Mouse (Mus musculus) A20 (cell line): ENCODE results near the gene Pdzd2.

ENCODE experiments used
- DNase-seq: peaks from one replicate; pipeline ENCODE4 v3.0.0-alpha.2; 2011; ENCODE audit warnings: low read depth, low spot score

Pdzd2 gene

DNA sequence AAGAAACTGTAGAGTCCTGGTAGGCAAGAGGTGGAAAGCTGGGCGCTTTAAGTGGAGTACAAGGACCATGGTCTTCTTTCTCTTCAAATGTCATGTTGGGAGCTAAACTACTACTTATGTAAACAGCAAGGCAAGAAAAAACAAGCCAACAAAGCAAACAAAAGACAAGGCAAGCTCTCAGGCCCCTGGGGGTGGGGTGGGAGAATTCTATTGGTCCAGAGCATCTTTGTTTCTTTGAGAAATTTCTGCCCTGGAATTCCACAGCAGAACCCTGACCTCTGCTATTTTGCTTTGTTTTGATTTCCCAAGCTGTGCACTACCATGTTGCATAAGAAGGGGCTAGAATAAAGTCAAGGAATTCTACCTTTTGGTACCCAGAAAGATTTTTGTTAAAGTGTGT, 307.4 kb downstream of the Pdzd2 start:
- no peak for DNase-seq

DNA sequence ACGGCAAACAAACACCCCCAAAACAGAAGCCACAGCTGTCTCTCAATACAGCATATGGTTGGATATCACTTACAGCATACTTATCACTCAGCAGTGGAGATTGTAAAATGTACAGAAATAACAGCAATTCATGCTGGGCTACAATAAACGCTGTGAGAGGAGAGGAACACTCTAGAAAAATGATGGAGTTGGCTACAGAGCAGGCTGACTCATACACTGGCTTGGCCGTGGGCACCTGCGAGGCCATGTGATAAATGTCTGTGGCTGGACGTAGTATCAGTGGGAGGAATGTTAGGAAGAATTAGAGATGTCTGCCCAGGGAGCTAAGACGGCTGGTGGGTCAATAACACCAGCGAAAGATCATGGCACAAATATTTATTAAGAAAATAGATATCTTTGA, 308.0 kb downstream of the Pdzd2 start:
- DNase-seq = no peak

DNA sequence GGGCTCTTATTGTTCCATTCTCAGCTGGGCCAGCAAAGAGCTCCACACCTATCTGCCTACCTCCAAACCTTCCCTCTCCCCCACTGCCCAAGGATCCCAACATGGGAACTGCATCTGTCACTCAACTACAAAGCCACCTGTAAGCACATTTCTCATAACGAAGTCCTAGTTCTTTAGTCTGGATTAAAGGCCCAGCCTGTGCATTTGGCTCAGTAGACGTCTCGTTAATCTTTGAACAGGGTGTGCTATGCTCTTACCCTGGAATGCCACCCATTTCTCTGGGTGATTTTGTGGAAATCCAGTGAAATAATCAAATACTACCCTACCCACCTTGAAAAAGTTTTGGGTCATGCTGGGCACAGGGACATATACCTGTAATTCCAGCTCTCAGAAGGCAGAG, 308.5 kb downstream of the Pdzd2 start:
- DNase-seq = no peak

DNA sequence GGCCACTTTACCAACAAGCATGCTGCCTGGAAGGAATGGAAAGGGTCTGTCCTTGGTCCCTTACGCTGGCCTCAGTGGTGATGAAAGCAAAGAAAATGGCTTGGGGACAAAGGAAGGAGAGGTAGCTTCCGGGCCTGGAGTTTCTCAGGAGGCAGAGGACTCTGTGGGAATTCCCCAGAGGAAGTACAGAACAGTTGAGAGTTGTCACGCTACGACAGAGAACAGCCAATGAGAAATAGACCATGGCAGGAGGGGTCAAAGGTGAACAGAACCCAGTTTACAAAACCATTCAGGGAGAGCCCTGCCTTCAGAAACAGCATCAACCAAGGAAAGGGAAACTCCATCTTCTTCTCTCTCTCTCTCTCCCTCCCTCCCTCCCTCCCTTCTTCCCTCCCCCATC, 309.1 kb downstream of the Pdzd2 start:
- DNase-seq = no peak

DNA sequence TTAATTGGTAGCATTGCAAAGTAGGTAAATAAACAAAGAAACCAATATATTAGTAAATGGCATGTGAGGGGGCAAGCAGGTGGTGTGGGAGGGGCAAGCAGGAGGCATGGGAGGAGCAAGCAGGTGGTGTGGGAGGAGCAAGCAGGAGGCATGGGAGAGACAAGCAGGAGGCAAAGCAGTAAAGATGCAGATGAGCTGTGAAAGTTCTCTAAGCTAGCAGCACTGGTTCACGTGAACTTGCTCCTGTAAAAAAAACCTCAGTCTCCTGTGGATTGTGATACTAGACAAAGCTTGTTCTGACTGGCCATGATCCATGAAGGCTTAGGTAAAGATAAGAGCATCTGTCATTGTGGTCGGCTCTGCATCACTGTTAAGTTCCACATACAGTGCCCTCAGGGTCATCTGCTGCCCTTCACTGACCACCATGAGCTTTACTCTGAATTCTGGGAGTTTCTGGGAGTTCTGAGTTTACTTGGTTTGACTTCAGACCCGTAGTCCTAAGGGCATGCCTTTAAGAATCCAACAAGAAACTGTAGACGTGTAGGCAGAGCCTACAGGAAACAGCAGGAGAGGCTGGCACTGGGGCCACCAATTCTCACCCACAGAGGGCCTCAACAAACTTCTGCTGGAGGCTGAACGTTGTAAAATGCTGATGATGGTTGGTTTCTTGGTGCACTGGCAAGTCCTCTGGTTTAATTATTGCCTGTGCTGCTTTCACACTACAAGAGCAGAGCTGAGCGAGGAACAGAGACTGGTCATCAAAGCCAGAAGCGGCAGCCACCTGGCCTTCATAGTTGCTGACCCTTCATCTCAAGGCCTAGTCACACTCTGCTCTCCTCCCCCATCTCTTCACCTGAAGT, 309.9 kb downstream of the Pdzd2 start:
- no peak for DNase-seq

DNA sequence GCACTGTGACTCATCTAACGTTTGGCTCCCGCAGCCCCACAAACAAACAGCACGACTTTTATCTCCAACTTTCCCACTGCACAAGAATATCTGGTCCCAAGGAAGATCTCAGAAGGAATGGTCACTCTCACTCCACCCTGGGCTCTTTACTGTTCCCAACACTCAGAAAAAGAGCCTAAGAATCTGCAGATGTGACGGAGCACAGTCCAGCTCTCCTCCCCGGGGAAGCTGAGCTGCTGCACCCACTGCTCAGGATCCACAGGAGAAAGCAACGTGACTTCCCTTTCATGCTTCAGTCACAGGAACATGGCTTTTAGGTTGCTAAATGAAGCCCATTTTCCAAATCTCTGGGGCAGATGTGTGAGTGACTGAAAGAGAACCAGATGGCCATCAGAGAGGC, 311.9 kb downstream of the Pdzd2 start:
- DNase-seq = no peak

DNA sequence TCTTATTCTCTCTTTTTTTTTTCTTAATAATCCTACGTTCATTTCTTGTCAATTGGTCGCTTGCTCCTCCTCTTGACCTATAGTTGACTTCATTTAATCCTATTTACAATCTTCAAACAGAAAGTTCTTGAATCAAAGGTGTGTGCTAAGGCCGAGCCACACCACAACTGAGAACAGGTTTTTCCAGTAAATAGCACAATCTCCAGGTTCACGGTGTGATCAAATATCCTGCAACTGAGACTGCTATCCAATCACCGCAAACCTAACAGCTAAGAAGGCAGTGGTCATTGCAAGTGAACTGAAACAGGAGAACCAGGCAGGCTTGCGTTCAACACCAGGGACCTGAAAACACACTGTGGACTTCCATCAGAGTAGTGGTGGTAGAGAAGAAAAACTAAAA, 313.4 kb downstream of the Pdzd2 start:
- no peak for DNase-seq

DNA sequence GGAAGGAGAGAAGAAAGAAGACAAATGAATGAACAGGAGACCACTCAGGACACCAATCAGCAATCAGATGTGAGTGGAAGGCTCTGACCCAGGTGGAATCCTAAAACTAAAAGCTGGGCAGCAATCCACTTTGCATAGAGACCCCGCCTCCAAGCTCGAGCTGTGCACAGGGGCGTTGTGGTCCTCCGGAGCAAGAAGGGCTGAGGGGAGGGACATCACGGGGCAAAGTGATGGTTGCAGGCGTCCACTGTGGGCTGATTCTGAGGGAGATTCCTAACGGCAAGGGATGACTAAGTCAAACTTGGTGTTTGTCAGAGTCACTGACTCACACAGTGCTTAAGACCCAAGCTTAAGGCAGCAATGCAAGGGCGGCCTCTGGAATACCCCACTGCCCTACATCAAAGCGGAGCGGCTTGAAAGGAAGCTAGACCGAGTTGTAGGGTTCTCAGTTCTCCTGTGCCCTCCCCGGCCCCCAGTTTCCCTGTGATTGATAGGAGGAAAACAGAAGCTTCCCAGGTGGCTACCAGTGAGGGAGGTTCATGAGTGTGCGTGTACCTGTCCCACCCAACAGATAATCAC, 314.6 kb downstream of the Pdzd2 start:
- no peak for DNase-seq

DNA sequence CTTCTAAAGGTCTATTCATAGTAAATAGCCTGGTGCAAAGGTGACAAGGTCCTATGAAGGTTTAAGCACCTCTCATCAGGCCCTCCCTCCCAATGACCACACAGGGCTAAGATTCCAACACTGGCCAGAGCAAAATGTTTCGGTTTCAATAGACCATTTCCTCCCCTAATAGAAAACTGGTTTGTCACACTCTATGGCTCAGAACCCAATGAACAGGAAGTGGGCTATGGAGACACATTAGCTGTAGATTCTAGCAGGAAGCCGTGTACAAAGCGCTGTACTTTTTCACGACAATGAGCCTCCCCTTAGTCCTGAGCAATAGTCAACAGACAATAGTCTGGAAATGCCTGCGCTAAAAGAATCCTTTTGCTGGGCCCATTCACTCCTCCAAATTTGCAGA, 315.5 kb downstream of the Pdzd2 start:
- DNase-seq = peak; percentile 19

DNA sequence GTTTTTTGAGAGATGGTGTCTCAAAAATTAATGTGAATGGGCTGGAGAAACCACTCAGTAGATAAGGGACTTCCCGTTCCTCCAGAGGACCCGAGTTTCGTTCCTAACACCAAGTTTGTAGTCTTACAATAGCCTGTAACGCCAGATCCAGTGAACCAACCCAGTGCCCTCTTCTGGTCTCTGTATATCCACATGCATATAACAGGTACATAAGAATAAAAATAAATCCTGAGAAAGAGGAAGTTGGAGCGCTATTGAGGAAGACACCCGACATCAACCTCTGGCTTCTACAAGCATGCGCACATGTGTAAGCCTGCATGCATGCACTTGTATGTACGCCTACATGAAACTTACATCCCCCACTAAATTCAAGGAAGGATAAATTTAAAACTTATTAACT, 318.8 kb downstream of the Pdzd2 start:
- peak; percentile 37 for DNase-seq

DNA sequence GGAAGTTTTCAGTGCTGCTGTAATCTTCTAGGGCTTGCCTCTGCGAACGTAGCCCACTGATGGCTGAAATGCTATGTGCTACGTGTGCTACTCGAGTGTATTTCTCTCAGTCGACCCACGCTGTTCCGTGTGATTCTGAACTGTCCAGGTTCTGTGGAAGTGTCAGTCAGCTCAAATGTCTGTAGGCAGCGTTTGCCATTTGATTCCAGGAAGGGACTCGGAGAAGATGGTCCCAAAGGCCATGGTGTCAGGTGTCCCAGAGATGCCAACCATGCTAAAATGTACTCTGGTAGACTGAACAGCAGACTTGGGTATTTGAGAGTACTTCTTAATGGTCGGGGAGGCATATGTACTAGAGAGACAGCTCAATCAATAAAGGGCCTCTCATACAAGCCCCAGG, 319.3 kb downstream of the Pdzd2 start:
- no peak for DNase-seq

DNA sequence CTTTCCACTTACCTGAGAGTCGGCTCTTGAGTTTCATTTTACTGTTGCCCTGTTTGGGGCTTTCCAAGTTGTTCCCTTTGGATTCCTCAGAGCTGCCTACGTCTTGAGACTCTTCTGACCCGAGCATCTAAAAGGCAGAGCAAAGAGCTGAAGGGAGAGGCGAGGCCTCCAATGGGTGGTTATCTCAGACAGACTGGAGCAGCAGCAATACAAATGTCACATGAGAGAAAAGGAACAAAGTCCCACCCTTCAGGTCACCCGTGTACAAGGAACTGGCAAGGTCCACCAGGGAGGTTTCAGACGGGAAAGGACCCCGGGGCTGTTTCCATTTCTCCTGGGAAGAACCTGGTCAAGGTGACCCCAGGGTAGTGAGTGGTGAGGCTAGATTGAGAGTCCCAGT, 320.3 kb downstream of the Pdzd2 start:
- no peak for DNase-seq

DNA sequence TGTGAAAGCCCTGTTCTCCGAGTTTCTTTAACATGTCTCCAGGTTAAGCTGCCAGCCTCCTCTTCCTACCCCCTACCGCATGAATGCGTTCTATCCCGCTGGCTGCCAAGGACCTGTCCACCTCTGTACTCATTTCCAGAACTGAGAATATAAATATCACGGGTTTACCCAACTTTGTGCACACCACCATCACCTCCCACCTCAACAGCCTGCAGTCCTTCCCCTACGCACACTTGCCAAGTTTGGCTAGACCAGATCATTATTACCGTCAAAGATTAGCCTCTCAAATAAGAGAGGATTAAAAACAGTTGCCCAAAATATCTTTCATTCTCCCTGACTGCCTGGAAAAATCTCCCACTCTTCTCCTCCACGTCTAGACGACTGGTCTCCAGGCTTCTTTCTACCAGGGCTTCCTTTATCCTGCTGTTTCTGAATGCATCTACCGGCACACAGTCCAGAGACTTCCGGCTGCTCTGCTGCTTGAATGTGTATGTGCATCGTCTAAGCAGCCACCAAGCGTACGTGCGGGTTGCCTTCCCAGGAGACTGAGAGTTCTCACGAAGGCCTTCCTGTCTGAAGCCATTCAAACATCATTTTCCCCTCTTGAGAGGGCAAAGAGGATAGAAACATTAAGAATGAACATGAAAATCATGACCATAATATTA, 324.1 kb downstream of the Pdzd2 start:
- no peak for DNase-seq

DNA sequence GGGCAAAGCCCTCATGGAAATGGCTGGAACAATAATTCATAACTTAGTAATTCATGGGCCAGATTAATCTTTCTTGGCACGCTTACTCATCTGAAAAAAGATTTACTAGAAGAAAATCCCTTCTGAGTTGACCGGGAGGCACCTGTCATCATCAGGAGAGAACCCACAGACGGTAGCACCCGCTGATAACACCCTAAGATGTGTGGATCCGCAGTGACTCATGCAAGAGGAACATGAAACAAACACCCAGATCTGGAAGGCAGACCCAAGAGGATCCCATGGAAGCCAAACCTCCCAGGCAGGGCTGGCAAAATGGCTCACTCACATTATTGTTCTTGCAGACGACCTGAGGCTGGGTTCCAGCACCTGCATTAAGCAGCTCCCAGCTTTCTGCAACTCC, 325.0 kb downstream of the Pdzd2 start:
- no peak for DNase-seq

DNA sequence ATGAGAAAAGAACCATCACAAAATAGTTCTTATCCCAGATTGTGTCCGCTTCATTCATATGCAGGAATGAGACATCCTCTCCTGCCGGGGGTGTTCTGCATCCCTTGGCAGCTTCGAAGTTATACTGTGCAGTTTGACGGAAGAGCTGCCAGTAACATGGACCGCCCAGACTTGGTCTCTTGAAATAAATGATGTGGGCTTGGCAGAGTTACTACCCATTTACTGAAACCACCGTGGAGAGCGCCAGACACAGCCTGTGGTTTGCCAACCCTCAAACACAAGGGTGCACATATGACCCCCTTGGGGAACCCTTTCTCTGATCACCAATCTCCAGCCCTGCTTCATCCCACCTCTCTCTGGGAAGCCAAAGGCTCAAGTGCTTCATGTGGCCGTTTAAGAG, 331.5 kb downstream of the Pdzd2 start:
- DNase-seq = no peak

DNA sequence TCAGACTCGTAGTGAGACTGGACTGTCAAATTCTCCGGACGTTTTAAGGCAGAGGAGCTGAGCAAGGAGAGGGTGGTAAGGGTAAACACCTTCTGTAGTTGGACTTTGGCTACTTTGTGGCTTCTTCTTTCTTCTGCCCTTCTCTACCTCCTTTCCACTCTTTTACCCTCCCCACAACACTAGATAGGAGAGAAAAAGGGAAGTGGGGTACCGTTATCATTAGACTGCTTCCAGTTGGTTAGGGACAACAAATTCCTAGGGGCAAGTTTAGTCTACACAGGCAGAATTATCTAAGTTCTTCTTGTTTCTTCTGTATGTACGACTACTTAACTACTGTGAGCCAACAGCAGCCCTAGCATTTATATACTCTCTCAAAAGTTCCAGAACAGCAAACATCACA, 334.1 kb downstream of the Pdzd2 start:
- DNase-seq = no peak

DNA sequence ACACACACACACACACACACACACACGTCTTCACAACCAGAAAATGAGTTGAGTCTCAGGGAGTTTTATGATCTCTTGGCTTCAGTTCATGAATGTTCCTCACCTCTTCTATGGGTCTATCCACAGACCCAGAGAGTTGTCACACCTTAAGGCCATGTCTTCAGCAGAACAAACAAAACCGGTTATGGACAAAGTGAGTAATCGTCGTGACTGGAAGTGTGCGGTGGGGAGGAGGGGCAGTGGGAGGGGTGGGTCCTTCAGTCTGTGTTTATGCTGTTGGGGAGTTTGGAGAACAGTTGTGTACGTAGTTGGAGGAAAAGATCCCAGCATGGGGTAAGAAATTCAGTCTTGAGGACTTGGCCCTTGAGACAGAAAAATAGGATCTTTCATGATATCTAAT, 342.7 kb downstream of the Pdzd2 start:
- no peak for DNase-seq

DNA sequence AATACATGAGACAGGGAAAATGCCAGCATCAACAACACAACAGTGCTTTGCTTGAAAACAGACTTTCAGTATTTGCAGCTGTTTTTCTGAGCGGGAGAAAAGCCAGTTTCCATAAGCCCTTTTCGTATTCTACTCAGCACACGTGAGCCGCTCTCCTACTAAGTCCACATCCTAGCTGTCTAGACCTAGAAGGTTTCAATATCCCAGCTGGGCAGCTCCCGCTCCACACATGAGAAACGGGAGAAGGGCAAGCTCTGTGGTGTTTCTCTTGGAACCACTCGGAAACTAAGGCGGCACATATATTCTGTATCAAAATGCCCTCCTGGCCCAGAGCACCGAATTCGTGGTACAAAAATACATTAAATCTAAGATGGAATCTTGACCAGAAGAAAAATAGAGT, 345.0 kb downstream of the Pdzd2 start:
- no peak for DNase-seq

DNA sequence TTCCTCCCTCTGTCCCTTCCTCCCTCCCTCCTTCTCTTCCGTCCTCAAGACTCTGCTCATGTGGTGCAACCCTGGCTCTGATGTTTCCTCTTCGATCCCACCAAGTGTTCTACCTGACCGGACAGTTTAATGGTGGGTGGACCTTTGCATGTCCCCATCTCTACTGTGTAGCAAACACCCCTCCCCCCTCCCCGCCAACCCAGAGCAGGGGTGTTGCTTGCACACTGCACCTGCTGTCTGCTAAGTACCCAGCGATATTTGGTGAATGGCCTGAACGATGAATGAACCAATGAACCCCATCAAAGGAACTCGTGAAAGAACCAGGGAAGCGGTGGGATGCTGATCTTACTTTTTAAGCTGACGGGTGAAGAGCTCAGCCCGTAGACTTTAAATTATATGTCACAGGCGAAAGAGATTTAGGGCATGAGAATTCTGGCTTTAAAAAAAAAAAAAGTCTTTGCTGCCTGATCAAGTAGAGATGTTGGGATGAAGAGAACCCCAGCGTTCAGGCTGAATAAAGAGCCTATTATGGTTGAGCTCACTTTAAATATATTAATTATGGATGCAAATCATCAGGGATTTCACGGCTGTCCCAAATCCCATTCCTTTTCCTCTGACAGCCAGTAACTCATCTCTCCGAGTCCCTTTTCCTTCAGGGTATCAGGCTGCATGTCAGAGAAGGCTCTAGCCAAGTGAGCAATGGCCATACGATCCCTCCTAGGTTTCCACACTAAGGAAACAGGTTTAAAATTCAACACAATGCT, 350.8 kb downstream of the Pdzd2 start:
- DNase-seq = no peak

DNA sequence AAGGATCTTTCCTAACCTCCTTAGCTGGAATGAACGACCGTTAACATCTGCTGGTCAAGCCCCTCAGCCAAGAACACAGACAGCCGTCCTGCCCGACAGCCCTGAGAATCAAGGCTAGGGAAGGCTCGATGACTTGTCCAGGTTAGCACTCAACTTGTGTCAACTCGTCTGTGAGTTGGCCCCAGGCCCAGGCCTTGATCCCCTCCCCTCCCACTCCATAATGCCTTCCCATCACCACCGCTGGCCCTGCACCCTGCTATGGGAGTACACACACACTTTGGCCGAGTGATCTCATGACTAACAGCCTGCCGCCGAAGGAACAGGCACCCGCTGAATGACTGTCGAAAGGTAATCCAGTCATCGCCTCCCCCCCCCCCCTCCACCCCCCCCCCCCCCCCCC, 355.0 kb downstream of the Pdzd2 start:
- no peak for DNase-seq

DNA sequence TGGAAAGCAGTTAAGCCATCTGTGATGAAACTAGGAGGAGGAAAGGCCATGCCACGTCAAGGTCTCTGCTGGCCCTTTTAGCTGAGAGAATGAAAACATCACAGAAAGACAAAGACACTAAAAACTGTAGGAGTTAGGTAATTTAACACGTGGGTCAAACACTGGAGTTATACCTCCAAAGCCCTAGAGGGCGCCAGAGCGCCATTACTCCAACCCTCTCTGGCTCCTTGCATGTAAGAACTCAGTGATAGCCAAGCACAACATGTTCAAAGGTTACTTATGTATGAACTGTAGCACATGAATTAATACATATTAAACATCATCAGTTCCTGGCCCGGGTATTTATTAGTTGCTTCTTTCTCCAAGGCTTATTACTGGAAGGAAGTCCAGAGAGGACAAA, 359.2 kb downstream of the Pdzd2 start:
- peak; percentile 76 for DNase-seq

DNA sequence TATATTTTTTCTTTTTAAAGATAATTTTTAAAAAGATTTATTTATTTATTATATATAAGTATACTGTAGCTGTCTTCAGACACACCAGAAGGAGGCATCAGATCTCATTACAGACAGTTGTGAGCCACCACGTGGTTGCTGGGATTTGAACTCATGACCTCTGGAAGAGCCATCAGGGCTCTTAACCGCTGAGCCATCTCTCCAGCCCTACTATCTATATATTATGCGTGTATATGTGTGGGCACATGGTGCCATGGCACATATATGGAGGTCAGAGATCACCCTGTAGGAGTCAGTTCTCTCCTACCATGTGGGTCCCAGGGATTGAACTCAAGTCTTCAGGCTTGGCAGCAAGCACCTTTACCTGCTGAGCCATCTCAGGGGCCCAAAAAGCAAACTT, 359.7 kb downstream of the Pdzd2 start:
- no peak for DNase-seq
